Mouse (Mus musculus) intestine, embryonic 15.5 days (tissue): ENCODE data around the gene Sesn2. TPM values are rescaled to one million over a fixed set of nuclear protein-coding genes. Genes with fewer than 3 reads are reported as not detected.

Experiments
- ATAC-seq: fragments of 200-750 bp; cut with Nextera tagmentation; 2 replicates; pipeline ENCODE4 v1.8.0; 2017; ENCODE audit warnings: moderate TSS enrichment, moderate library complexity
- H3K27ac ChIP-seq: fragments of 300-500 bp; sonication (generic); 2 replicates; pipeline ENCODE4 v1.5.1; 2015; ENCODE audit warnings: mild to moderate bottlenecking, inconsistent platforms
- H3K27me3 ChIP-seq: fragments of 300-500 bp; sonication (generic); replicated peaks from 2 replicates; pipeline ENCODE4 v1.6.1; 2015; ENCODE audit warnings: inconsistent platforms
- H3K36me3 ChIP-seq: fragments of 300-500 bp; sonication (generic); 2 replicates; pipeline ENCODE4 v1.6.1; 2015; ENCODE audit warnings: inconsistent platforms
- H3K4me1 ChIP-seq: fragments of 300-500 bp; sonication (generic); replicated peaks from 2 replicates; pipeline ENCODE4 v1.6.1; 2015; ENCODE audit warnings: inconsistent platforms
- H3K4me2 ChIP-seq: fragments of 300-500 bp; sonication (generic); replicated peaks from 2 replicates; pipeline ENCODE4 v1.6.1; 2015; ENCODE audit warnings: mild to moderate bottlenecking, inconsistent platforms
- H3K4me3 ChIP-seq: fragments of 300-500 bp; sonication (generic); replicated peaks from 2 replicates; pipeline ENCODE4 v1.5.1; 2015; ENCODE audit warnings: inconsistent platforms
- H3K9ac ChIP-seq: fragments of 300-500 bp; sonication (generic); 2 replicates; pipeline ENCODE4 v1.6.1; 2015; ENCODE audit warnings: inconsistent platforms
- H3K9me3 ChIP-seq: fragments of 300-500 bp; sonication (generic); 2 replicates; pipeline ENCODE4 v1.6.1; 2016; ENCODE audit warnings: inconsistent platforms
- WGBS: fragments of 180-500 bp; shearing (Covaris S2); methylation state at CpG from one replicate; pipeline ENCODE4 v1.1.7; 2015; 5-methylcytosine and 5-hydroxymethylcytosine counted together
- polyA plus RNA-seq: library from polyadenylated mRNA; unstranded; fragments of >200 nt; fragmentation: Nextera tagmentation; extraction: Ambion mirVana; gene quantifications from 2 replicates; pipeline ENCODE4 v1.2.1, GENCODE M21; 2015

The Sesn2 gene
- polyA plus RNA-seq, 1 experiment from 2014 or later, result 10.8 TPM

DNA sequence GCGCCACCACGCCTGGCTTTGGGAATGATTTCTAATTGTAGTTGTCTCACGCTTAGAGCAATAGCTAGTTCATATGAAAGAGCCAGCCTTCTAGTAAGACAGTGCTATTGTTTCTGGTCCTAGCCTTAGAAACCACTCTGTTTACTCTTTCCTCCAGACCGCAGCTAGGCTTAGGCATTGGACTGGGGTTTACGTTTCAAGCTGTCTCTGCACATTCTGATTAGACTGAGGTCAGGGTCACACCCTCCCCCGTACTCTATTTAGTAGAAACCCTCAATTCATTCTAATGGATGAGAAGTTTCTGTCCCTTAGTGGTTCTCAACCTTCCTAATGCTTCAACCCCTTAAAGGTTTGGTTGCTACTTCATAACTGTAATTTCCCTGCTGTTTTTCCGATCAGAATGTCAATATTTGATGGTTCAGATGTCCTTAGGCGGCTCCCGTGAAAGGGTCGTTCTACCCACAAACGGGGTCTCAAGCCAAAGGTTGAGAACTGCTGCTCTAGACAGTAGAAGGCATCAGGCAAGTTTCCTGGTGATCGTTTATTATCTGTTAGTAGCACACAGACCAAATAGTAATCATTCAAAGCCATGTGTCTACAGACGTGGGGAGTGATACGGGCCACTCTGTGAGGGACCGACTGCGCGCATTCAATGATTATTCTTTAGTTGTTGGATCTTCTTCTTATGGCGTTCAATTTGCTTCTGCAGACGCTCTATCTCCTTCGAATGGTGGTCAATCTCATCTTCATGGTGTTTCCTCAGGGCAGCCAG lies 19.9 kb upstream of the Sesn2 start:
- no peak overlapping the region for H3K9ac ChIP-seq
- H3K27ac ChIP-seq, result no peak overlapping the region
- WGBS, result 87% methylated on average over 20 of the region's 20 CpGs
- no peak for ATAC-seq
- no peak overlapping the region for H3K4me2 ChIP-seq
- no peaks in the 10 kb centered on the region for H3K27me3 ChIP-seq
- H3K9me3 ChIP-seq, result no peaks in the 10 kb centered on the region
- no peak overlapping the region for H3K4me3 ChIP-seq
- peaks cover 5% of the 10 kb centered on the region; the same call in 1 of the 2 replicates for H3K4me1 ChIP-seq
- H3K36me3 ChIP-seq, result peaks cover 13% of the 10 kb centered on the region

DNA sequence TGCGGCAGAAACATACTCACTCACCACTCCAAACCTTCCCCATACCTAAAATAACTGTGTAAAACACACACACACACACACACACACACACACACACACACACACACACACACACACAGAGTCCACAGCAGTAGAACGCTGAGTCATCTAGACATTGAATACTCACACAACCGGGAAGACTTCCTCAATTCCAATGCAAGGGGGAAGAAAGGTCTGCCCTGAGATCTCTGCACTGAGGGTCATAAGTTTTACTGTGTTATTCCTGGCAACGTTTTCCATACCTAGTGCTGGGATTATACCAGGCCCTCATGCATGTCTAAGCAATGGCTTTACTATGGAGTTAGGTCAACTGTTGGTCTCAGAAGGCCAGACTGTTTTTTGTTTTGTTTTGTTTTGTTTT lies 19.0 kb upstream of the Sesn2 start:
- H3K4me3 ChIP-seq, result no peak overlapping the region
- WGBS, result 75% methylated on average over 4 of the region's 4 CpGs
- H3K9me3 ChIP-seq, result no peaks in the 10 kb centered on the region
- H3K4me2 ChIP-seq, result no peak overlapping the region
- no peak overlapping the region for H3K27ac ChIP-seq
- no peaks in the 10 kb centered on the region for H3K27me3 ChIP-seq
- peaks cover 13% of the 10 kb centered on the region for H3K36me3 ChIP-seq
- no peak overlapping the region for H3K9ac ChIP-seq
- H3K4me1 ChIP-seq, result peaks cover 11% of the 10 kb centered on the region
- ATAC-seq, result no peak

DNA sequence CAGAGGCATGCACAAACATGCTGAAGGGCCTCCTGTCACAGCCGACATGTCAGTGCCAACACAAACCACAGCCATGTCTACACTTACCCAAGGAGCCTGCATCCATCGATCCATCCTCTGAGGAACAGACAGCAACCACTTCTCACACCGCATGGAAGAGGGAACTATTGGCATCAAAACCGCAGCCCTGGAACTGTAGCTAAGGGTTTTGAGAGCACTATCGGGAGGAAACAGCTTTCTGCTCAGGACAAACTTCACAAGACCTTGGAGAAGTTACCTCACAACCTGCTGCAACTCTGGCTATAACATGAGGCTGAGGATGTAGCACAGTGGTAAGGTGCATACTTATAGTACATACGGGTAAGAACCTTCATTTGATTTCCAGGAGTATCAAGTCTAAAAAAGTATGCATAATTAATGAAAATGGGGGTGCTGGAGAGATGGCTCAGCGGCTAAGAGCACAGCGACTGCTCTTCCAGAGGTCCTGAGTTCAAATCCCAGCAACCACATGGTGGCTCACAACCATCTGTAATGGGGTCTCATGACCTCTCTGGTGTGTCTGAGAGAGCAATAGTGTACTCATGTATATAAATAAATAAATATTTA lies 17.7 kb upstream of the Sesn2 start:
- H3K4me2 ChIP-seq, result no peak overlapping the region
- no peak overlapping the region for H3K4me3 ChIP-seq
- peaks cover 12% of the 10 kb centered on the region; the same call in 1 of the 2 replicates for H3K4me1 ChIP-seq
- H3K9ac ChIP-seq, result no peak overlapping the region
- no peak overlapping the region for H3K27ac ChIP-seq
- no peaks in the 10 kb centered on the region for H3K9me3 ChIP-seq
- H3K36me3 ChIP-seq, result peaks cover 13% of the 10 kb centered on the region
- no peaks in the 10 kb centered on the region for H3K27me3 ChIP-seq
- ATAC-seq, result no peak
- WGBS, result 90% methylated on average over 8 of the region's 8 CpGs

DNA sequence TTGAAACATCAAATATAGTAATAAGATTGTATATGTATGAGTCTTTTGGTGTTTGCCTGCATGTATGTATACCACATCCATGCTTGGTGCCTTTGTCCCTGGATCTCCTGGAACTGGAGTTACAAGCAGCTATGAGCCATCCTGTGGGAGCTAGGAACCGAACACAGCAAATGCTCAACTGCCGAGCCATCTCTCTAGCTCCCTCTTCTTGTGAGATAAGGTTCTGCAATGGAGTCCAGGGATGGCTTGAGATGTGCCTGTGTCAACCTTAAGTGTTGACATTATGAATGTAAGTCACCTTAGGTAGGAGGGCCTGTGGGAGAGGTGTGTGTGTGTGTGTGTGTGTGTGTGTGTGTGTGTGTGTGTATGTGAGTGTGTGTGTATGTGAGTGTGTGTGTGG lies 16.4 kb upstream of the Sesn2 start:
- Histone ChIP-seq H3K36me3 (peaks cover 13% of the 10 kb centered on the region), H3K9ac (no peak overlapping the region), H3K27ac (no peak overlapping the region), H3K9me3 (no peaks in the 10 kb centered on the region), H3K4me2 (no peak overlapping the region), H3K27me3 (no peaks in the 10 kb centered on the region), H3K4me1 (peaks cover 12% of the 10 kb centered on the region; the same call in 1 of the 2 replicates), H3K4me3 (no peak overlapping the region)
- 57% methylated on average over 2 of the region's 2 CpGs for WGBS
- ATAC-seq, result no peak

DNA sequence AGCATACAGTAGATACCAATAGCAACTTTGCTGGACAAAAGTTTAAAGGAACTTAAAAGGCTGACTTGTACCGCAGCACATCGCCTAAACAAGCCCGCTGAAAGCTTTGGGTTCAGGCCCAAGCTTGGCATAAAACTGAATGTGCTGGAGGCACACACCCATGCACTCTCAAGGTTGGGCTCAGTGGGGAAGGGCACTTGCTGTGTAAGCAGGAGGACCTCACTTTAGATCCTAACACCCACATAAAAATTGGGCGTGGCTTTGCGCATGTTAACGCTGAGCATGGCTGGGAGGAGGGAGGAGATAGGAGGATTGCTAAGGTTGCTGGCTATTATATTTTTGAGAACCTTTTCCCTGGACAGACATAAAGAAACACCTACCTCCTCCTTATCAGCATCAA lies 14.5 kb upstream of the Sesn2 start:
- Histone ChIP-seq H3K4me3 (no peak overlapping the region), H3K4me1 (peaks cover 9% of the 10 kb centered on the region; the same call in 1 of the 2 replicates), H3K9ac (no peak overlapping the region), H3K27ac (peak overlapping the region; percentile 69), H3K9me3 (no peaks in the 10 kb centered on the region), H3K27me3 (no peaks in the 10 kb centered on the region), H3K36me3 (peaks cover under 1% of the 10 kb centered on the region; the same call in 1 of the 2 replicates), H3K4me2 (0 out of 2 replicates have a peak overlapping the region, but pooled peaks have one; percentile 0)
- ATAC-seq, result peak; percentile 67
- WGBS, result 37% methylated on average over 6 of the region's 6 CpGs

DNA sequence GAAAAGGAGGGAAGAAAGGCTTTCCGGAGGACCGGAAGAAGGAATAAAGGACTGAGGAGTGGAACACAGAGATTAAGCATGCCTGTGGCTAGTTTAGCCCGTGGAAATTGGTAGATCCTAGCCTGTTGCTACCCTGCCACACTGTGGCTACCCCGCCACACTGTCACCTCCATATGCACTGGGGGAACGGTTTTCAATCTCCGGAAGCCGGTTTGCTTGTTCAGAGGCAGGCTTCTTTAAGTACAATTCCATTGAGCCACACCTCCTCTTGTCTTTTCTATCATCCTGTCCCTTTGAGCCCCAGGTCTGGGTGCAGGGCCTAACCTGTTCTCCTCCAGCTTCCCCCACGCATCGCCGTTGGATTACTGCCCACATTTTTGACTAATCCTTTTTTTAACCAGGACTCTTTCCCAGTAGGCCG lies 14.0 kb upstream of the Sesn2 start:
- Histone ChIP-seq H3K4me2 (0 out of 2 replicates have a peak overlapping the region, but pooled peaks have one; percentile 0), H3K4me1 (peaks cover 9% of the 10 kb centered on the region; the same call in 1 of the 2 replicates), H3K27ac (peak overlapping the region; percentile 69), H3K9me3 (no peaks in the 10 kb centered on the region), H3K9ac (no peak overlapping the region), H3K27me3 (no peaks in the 10 kb centered on the region), H3K4me3 (no peak overlapping the region), H3K36me3 (no peaks in the 10 kb centered on the region)
- WGBS, result 17% methylated on average over 11 of the region's 11 CpGs
- ATAC-seq, result 0 out of 2 replicates have a peak, but pooled peaks have one; percentile 25

DNA sequence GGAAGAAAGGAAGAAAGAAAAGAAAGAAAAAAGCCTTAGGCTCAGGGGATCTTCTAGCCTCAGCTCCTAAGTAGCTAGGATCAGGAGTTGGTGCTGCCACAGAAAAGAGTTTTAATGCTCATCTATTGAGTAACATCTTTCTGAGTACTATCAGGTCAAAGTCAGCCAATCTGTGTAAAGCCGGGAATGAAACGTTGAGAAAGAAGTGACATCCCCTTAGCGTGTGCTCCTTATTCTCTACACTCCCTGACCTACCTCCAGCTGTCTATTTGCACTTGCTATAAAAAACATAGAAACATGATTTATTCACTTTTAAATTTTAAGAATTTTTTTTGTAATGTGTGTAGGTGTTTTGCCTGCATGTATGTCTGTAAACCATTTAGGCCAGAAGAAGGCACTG lies 8.9 kb upstream of the Sesn2 start:
- no peak overlapping the region for H3K4me2 ChIP-seq
- no peaks in the 10 kb centered on the region for H3K36me3 ChIP-seq
- H3K27ac ChIP-seq, result no peak overlapping the region
- H3K27me3 ChIP-seq, result no peaks in the 10 kb centered on the region
- H3K4me1 ChIP-seq, result peaks cover 8% of the 10 kb centered on the region; the same call in 1 of the 2 replicates
- H3K4me3 ChIP-seq, result no peak overlapping the region
- 82% methylated on average over 3 of the region's 3 CpGs for WGBS
- ATAC-seq, result no peak
- H3K9me3 ChIP-seq, result no peaks in the 10 kb centered on the region
- H3K9ac ChIP-seq, result no peak overlapping the region

DNA sequence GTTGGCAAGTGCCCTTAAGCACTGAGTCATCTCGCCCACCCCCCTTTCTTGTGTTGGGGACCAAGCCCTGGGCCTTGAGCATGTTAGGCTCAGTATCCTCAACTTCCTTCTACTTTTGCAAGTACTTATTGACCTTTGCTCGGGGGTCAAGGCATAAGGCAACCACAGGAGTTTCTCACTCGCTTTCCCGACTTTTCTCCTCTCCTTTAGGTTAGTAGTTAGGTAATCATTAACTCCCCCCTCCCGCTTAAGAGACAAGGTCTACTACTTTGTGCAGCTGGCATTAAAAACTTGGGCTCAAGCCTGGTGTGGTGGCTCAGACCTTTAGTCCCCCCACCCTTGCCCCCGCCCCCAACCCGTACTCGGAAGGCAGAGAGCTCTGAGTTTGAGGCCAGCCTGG lies 7.8 kb upstream of the Sesn2 start:
- no peaks in the 10 kb centered on the region for H3K27me3 ChIP-seq
- 53% methylated on average over 8 of the region's 8 CpGs for WGBS
- no peaks in the 10 kb centered on the region for H3K9me3 ChIP-seq
- no peak overlapping the region for H3K4me2 ChIP-seq
- peaks cover 13% of the 10 kb centered on the region for H3K4me1 ChIP-seq
- no peaks in the 10 kb centered on the region for H3K36me3 ChIP-seq
- no peak overlapping the region for H3K9ac ChIP-seq
- ATAC-seq, result peak; percentile 77
- H3K27ac ChIP-seq, result peak overlapping the region; percentile 73
- no peak overlapping the region for H3K4me3 ChIP-seq

DNA sequence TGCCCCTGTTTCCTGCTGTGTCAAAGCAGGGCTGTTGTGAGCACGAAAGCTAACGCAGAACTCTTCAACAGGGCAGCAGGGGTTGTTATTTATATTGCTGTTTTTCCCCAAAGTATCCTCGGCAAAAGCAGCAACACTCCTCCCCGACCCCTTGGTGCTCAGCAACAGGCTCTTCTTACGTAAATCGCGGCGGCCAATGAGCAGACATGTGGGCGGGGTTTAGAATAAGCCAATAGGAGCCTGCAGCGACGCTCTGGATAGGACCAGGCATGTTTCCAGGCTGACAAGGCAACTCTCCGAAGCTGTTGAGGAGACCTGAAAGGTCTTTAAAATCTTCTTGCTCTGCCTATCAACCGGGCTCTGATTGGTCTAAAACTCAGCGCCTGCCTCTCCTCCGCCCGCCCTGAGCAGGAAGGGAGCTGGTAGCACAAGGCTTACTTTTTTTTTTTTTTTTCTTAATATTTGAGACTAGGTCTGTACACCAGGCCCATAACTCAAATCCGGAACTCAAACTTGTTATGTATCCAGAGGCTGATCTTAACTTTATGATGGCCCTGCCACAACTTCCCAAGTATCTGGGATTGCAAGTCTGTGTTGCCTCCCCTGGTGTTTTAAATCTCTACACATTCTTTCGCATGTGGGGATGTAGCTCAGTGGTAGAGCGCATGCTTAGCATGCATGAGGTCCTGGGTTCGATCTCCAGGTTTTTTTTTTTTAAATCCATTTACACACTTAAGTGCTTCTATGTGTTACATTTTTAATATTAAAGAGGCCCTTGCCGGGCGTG lies 5.3 kb upstream of the Sesn2 start:
- Histone ChIP-seq H3K4me3 (peak overlapping the region; percentile 46), H3K9ac (peak overlapping the region; percentile 45), H3K36me3 (no peaks in the 10 kb centered on the region), H3K27ac (peak overlapping the region; percentile 81), H3K4me1 (peaks cover 13% of the 10 kb centered on the region), H3K4me2 (peak overlapping the region; percentile 86), H3K9me3 (no peaks in the 10 kb centered on the region), H3K27me3 (no peaks in the 10 kb centered on the region)
- 19% methylated on average over 22 of the region's 22 CpGs for WGBS
- peak; percentile 92 for ATAC-seq

DNA sequence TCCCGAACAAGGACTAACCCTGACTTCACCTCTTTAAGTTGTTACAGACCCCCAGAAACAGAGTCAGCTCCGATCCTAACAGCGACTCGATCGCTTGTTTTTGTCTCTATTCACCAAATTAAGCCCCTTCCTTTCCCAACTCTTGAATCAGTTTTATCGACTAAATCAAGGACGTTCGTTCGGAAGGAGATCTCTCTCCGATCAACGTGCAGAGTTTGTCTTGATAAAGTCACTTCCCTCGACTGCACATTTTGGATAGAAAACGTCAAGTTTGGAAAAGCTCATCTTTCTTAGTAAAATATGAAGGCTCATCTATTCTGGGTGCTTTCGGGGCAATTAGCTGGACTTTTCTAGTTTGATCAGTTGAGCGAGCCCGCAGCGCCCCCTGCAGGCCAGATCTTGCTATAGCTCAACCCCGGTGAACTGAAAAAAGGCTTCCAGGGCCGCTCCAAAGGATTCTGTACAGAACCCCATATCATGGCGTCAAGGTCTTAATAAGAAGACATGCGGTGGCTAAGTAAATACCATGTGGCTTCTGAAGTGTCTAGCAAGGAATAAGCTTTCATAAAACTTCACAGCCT lies 4.3 kb upstream of the Sesn2 start:
- 0 out of 2 replicates have a peak, but pooled peaks have one; percentile 1 for ATAC-seq
- peak overlapping the region; percentile 45 for H3K9ac ChIP-seq
- WGBS, result 1% methylated on average over 21 of the region's 21 CpGs

DNA sequence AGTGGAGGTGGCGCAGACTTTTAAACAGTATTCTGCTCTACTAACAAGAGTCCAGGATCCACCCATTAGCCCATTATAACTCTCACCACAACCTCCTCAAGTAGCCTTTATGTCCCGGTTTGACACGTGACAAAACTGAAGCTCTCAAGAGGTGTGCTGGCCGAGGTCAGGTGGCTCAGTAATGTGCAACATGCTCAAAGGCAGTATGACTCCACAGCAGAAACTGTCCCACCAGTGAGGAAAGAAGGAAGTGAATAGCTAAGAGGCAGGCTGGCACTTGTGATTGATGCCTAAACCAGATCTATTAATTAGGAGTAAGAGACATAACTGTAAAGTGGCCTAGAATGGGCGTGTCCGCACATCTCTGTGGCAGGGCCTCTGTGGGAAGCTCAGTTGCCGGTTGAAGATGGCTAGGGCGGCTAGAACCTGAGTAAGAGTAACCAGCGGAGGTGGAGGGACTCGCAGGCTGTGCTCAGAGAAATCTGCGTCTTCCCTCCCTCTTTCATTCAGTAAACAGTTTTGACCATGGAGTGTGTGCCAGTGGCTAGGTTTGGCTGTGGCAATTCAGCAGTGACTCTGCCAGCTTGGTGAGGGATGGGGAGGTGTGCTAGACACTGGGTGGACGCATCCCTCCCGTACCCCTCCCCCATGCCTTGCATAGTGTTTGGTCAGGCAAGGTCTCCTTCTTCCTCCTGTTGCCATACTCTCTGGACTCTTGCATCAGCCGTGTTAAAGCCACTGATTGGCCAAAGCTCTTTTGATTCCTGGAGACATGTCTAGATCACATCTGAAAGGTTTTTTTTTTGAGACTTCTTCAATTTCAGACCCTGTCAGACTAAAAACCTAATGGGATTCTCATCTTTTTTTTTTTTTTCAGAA lies 3.3 kb upstream of the Sesn2 start:
- no peak overlapping the region for H3K9ac ChIP-seq
- H3K36me3 ChIP-seq, result no peaks in the 10 kb centered on the region
- no peak overlapping the region for H3K27ac ChIP-seq
- H3K27me3 ChIP-seq, result no peaks in the 10 kb centered on the region
- H3K4me3 ChIP-seq, result no peak overlapping the region
- ATAC-seq, result no peak
- H3K4me1 ChIP-seq, result peaks cover 19% of the 10 kb centered on the region
- no peak overlapping the region for H3K4me2 ChIP-seq
- WGBS, result 37% methylated on average over 14 of the region's 14 CpGs
- H3K9me3 ChIP-seq, result no peaks in the 10 kb centered on the region

More for the DNA sequence above, 4.3 kb upstream of the Sesn2 start:
- Histone ChIP-seq H3K4me2 (peak overlapping the region; percentile 86), H3K9me3 (no peaks in the 10 kb centered on the region), H3K4me1 (peaks cover 13% of the 10 kb centered on the region), H3K36me3 (no peaks in the 10 kb centered on the region), H3K27me3 (no peaks in the 10 kb centered on the region), H3K27ac (peak overlapping the region; percentile 72), H3K4me3 (peak overlapping the region; percentile 46)
